9 mouse cellular contexts compared by ENCODE assay signal in the genomic region with DNA sequence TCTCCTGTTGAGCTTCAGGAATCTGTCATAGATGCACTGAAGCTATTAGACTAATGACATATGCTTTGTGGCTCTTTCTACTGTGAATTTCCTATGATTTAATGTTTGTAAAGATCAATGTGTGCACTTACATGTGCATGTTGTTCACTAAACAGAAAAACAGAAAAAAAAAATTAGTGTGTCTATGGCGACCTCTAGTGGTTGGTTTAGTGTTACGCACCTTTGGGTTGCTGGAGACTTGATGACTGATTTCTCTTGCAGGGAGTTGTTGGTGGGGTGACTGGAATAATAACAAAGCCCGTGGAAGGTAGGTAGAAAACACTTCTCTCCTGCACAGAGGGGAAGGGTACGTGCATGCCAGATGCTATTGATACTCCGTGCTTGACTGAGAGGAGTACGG.
DNase-seq lines count a peak whose midpoint lies in the region; ATAC-seq and TF ChIP-seq lines count a peak whose summit lies in the region.
"Had no signal": no experiment of that assay in that cellular context is flagged by ENCODE, and none has a peak within 500 bp of the region (broad histone marks: within the 10 kb centered on the region; RNA-seq: fewer than 3 reads in every experiment).

No protein-coding gene starts in this region.

- 39% methylated on average over 6 of the region's 6 CpGs for WGBS in heart, embryonic 11.5 days (ENCODE audit: insufficient replicate concordance)
- 41% methylated on average over 6 of the region's 6 CpGs for WGBS in embryonic facial prominence, embryonic 10.5 days

- H3K27me3 ChIP-seq in heart, embryonic 11.5 days (ENCODE audit: control insufficient read depth, insufficient read depth, low read length), result no peaks in the 10 kb centered on the region
- no peaks in the 10 kb centered on the region for H3K27me3 ChIP-seq in E14TG2a.4 (ENCODE audit: insufficient read depth, low read length)
- no peaks in the 10 kb centered on the region for H3K27me3 ChIP-seq in embryonic facial prominence, embryonic 10.5 days (replicated peaks; ENCODE audit: low read depth, poor library complexity, severe bottlenecking)
- H3K27me3 ChIP-seq: lung, embryonic 15.5 days had no signal

- intact Hi-C loops in heart, postnatal 10 days (cut with DNase I), result loop anchor here (5.0 to 10.0 kb wide), 2 partner anchors 146 to 219 kb away; a partner anchor contains a TSS

- ATAC-seq in heart, embryonic 11.5 days (replicated peaks; ENCODE audit: insufficient number of reproducible peaks, low FRiP score, low TSS enrichment), result no peak

- no peak overlapping the region for H3K27ac ChIP-seq in heart, embryonic 11.5 days (ENCODE audit: low read depth, low read length)
- no peak overlapping the region for H3K27ac ChIP-seq in embryonic facial prominence, embryonic 10.5 days (replicated peaks)
- H3K27ac ChIP-seq: lung, embryonic 15.5 days had no signal

- DNase-seq in heart, postnatal 10 days, result peak; percentile 4 to 31
- DNase-seq in 3134 (ENCODE audit: extremely low read depth, insufficient read length, low spot score), result peak; percentile 16
- peak; percentile 19 for DNase-seq in embryonic facial prominence, embryonic 10.5 days (ENCODE audit: low spot score)
- DNase-seq in telencephalon, adult 2 months (ENCODE audit: low read depth, low spot score), result peak; percentile 28
- no peak for DNase-seq in testis, postnatal 14 days (ENCODE audit: low spot score)
- DNase-seq in kidney, postnatal 25 days, result no peak

- H3K9ac ChIP-seq in heart, embryonic 11.5 days (ENCODE audit: low read depth, low read length), result no peak overlapping the region
- H3K9ac ChIP-seq: lung, embryonic 15.5 days had no signal

- H3K9me3 ChIP-seq in heart, embryonic 11.5 days (replicated peaks; ENCODE audit: control insufficient read depth, low read length), result no peaks in the 10 kb centered on the region
- H3K9me3 ChIP-seq in E14TG2a.4 (ENCODE audit: low read length), result no peaks in the 10 kb centered on the region
- H3K9me3 ChIP-seq in embryonic facial prominence, embryonic 10.5 days, result no peaks in the 10 kb centered on the region
- H3K9me3 ChIP-seq: lung, embryonic 15.5 days had no signal

- H3K4me1 ChIP-seq in heart, embryonic 11.5 days (ENCODE audit: control insufficient read depth, insufficient read depth, low read length), result no peaks in the 10 kb centered on the region
- H3K4me1 ChIP-seq in E14TG2a.4 (replicated peaks; ENCODE audit: low read depth, low read length), result no peaks in the 10 kb centered on the region
- no peaks in the 10 kb centered on the region for H3K4me1 ChIP-seq in embryonic facial prominence, embryonic 10.5 days
- H3K4me1 ChIP-seq: lung, embryonic 15.5 days had no signal

- TF ChIP-seq CTCF in E14TG2a.4 (conservative IDR thresholded peaks at IDR 0.05; ENCODE audit: low read length), result peak; percentile 96

- no peak overlapping the region for H3K4me3 ChIP-seq in heart, embryonic 11.5 days (ENCODE audit: low read depth, low read length)
- no peak overlapping the region for H3K4me3 ChIP-seq in E14TG2a.4 (replicated peaks; ENCODE audit: low read length)
- no peak overlapping the region for H3K4me3 ChIP-seq in embryonic facial prominence, embryonic 10.5 days
- H3K4me3 ChIP-seq: lung, embryonic 15.5 days had no signal

- no peaks in the 10 kb centered on the region; the same call in 1 of the 2 replicates for H3K36me3 ChIP-seq in heart, embryonic 11.5 days (ENCODE audit: control insufficient read depth, insufficient read depth, low read length)
- peaks cover 29% of the 10 kb centered on the region for H3K36me3 ChIP-seq in E14TG2a.4 (ENCODE audit: insufficient read depth, low read length)
- peaks cover 22% of the 10 kb centered on the region for H3K36me3 ChIP-seq in embryonic facial prominence, embryonic 10.5 days (replicated peaks)

- no peak overlapping the region for H3K4me2 ChIP-seq in heart, embryonic 11.5 days
- H3K4me2 ChIP-seq: lung, embryonic 15.5 days had no signal

Comparison
In these comparisons a context has a peak if more than half of its experiments do, and no peak if none do; other contexts are left out.
1. DNase-seq: peak in heart, postnatal 10 days (2 of 2), 3134 (single experiment), embryonic facial prominence, embryonic 10.5 days (single experiment) and telencephalon, adult 2 months (single experiment); none in testis, postnatal 14 days (single experiment) and kidney, postnatal 25 days (0 of 2).